Mouse (Mus musculus) neural tube, embryonic 11.5 days (tissue): ENCODE data around the gene Cend1. TPM values are rescaled to one million over a fixed set of nuclear protein-coding genes. Genes with fewer than 3 reads are reported as not detected.
A peak's percentile ranks its signal among the peaks of the same experiment; 100 is the strongest.

Source experiments
- ATAC-seq: fragments of 200-750 bp; cut with Nextera tagmentation; 2 replicates; pipeline ENCODE4 v1.8.0; 2017; ENCODE audit warnings: moderate number of reproducible peaks, mild to moderate bottlenecking, moderate TSS enrichment, moderate library complexity; ENCODE audit not compliant: insufficient read depth, low FRiP score, low TSS enrichment
- DNase-seq: peaks from one replicate; pipeline ENCODE4 v3.0.0-alpha.2; 2015; ENCODE audit warnings: low spot score
- H3K27ac ChIP-seq: fragments of 300-500 bp; sonication (generic); 2 replicates; pipeline ENCODE4 v1.5.1; 2014; ENCODE audit warnings: low read depth, mild to moderate bottlenecking, low read length
- H3K27me3 ChIP-seq: fragments of 300-500 bp; sonication (generic); 2 replicates; pipeline ENCODE4 v1.6.1; 2014; ENCODE audit warnings: mild to moderate bottlenecking, low read length, mixed read lengths; ENCODE audit not compliant: control insufficient read depth, insufficient read depth
- H3K36me3 ChIP-seq: fragments of 300-500 bp; sonication (generic); 2 replicates; pipeline ENCODE4 v1.6.1; 2014; ENCODE audit warnings: mild to moderate bottlenecking, low read length, moderate library complexity, mixed read lengths; ENCODE audit not compliant: control insufficient read depth, insufficient read depth
- H3K4me1 ChIP-seq: fragments of 300-500 bp; sonication (generic); 2 replicates; pipeline ENCODE4 v1.6.1; 2014; ENCODE audit warnings: low read length, mixed read lengths; ENCODE audit not compliant: control insufficient read depth, insufficient read depth
- H3K4me2 ChIP-seq: fragments of 300-500 bp; sonication (generic); 2 replicates; pipeline ENCODE4 v1.6.1; 2014; ENCODE audit warnings: low read depth, mild to moderate bottlenecking, moderate library complexity
- H3K4me3 ChIP-seq: fragments of 300-500 bp; sonication (generic); 2 replicates; pipeline ENCODE4 v1.5.1; 2014; ENCODE audit warnings: low read depth, low read length
- H3K9ac ChIP-seq: fragments of 300-500 bp; sonication (generic); 2 replicates; pipeline ENCODE4 v1.6.1; 2014; ENCODE audit warnings: mild to moderate bottlenecking, low read length
- H3K9me3 ChIP-seq: fragments of 300-500 bp; sonication (generic); 2 replicates; pipeline ENCODE4 v1.6.1; 2016; ENCODE audit warnings: low read length; ENCODE audit not compliant: control insufficient read depth
- WGBS: fragments of 180-500 bp; shearing (Covaris S2); extraction: QIAGEN DNeasy Blood & Tissue Kit; methylation state at CpG from one replicate; pipeline ENCODE4 v1.1.7; 2014; 5-methylcytosine and 5-hydroxymethylcytosine counted together
- polyA plus RNA-seq: library from polyadenylated mRNA; unstranded; fragments of >200 nt; fragmentation: Nextera tagmentation; extraction: Ambion mirVana; gene quantifications from 2 replicates; pipeline ENCODE4 v1.2.1, GENCODE M21; 2014

Cend1 gene
- polyA plus RNA-seq, 1 experiment from 2014 or later: 13.9 TPM

GRCm38 (mm10) chr7:141430585-141431240 is 1.4 kb upstream of the Cend1 start:
- 95% methylated on average over 9 of the region's 9 CpGs for WGBS
- H3K4me1 ChIP-seq: peaks cover 29% of the 10 kb centered on the region
- H3K4me2 ChIP-seq: no peak overlapping the region
- no peak for ATAC-seq
- no peaks in the 10 kb centered on the region for H3K9me3 ChIP-seq
- no peaks in the 10 kb centered on the region for H3K27me3 ChIP-seq
- no peak overlapping the region for H3K9ac ChIP-seq
- H3K4me3 ChIP-seq: no peak overlapping the region
- no peak overlapping the region for H3K27ac ChIP-seq
- peaks cover 9% of the 10 kb centered on the region for H3K36me3 ChIP-seq
- DNase-seq: no peak

GRCm38 (mm10) chr7:141429840-141430584 is 721 bp upstream of the Cend1 start:
- Histone ChIP-seq H3K9me3 (no peaks in the 10 kb centered on the region), H3K9ac (no peak overlapping the region), H3K27me3 (no peaks in the 10 kb centered on the region), H3K4me3 (no peak overlapping the region), H3K4me2 (peak overlapping the region; percentile 57; the same call in 1 of the 2 replicates), H3K4me1 (peaks cover 25% of the 10 kb centered on the region), H3K36me3 (peaks cover 9% of the 10 kb centered on the region), H3K27ac (no peak overlapping the region)
- DNase-seq (no peak), ATAC-seq (peak; percentile 31; the same call in 1 of the 2 replicates)
- 65% methylated on average over 9 of the region's 9 CpGs for WGBS

DNA sequence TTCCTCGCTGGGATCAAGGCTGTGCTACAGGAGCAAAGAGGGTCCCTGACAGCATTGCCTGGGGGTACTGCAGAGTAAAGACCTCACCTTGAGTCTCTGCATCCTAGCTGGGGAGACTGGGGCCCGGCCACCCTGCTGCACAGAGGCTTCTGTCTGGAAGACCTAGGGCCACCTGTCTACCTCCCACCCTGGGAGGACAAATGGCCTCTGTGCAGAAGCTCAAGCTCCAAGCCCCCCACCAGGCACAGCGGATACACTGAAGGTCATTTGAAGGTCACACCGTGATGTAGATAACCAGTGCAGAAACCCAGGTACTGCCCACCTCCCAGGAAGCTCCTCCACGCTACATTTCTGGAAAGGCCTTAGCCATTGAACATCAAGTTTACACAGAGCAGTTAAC is 590 bp downstream of the Cend1 start:
- WGBS: 60% methylated on average over 5 of the region's 5 CpGs
- H3K27ac ChIP-seq: no peak overlapping the region
- no peak for DNase-seq

GRCm38 (mm10) chr7:141426948-141427730 is 2.2 kb downstream of the Cend1 start:
- Histone ChIP-seq H3K9me3 (no peaks in the 10 kb centered on the region), H3K27ac (no peak overlapping the region), H3K27me3 (no peaks in the 10 kb centered on the region), H3K4me3 (no peak overlapping the region), H3K4me1 (peaks cover 10% of the 10 kb centered on the region; the same call in 1 of the 2 replicates), H3K9ac (no peak overlapping the region), H3K36me3 (peaks cover 6% of the 10 kb centered on the region), H3K4me2 (no peak overlapping the region)
- ATAC-seq (no peak), DNase-seq (no peak)
- WGBS: 81% methylated on average over 12 of the region's 12 CpGs

More for the DNA sequence above, 590 bp downstream of the Cend1 start:
- Histone ChIP-seq H3K4me2 (peak overlapping the region; percentile 57), H3K36me3 (peaks cover 9% of the 10 kb centered on the region), H3K27me3 (no peaks in the 10 kb centered on the region), H3K4me3 (peak overlapping the region; percentile 38), H3K4me1 (peaks cover 13% of the 10 kb centered on the region), H3K9me3 (no peaks in the 10 kb centered on the region), H3K9ac (peak overlapping the region; percentile 59)
- ATAC-seq: no peak

DNA sequence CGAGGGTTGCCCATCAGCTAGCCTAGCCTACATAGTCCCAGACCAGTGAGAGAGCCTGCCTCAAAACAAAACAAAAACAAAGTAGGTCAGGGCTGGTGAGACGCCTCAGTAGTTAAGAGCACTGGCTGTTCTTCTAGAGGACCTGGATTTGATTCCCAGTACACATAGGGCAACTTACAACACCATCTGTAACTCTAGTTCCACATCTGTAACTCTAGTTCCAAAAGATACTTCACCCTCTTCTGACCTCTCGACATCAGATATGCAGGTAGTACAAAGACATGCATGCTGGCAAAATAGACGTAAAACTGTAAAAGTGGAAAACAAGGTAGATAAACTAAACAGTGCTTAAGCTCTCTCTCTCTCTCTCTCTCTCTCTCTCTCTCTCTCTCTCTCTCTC is 5.5 kb downstream of the Cend1 start:
- DNase-seq: no peak
- H3K4me2 ChIP-seq: no peak overlapping the region
- H3K9me3 ChIP-seq: no peaks in the 10 kb centered on the region
- no peak overlapping the region for H3K4me3 ChIP-seq
- WGBS: 76% methylated on average over 4 of the region's 4 CpGs
- H3K27ac ChIP-seq: no peak overlapping the region
- H3K9ac ChIP-seq: no peak overlapping the region
- ATAC-seq: no peak
- H3K27me3 ChIP-seq: no peaks in the 10 kb centered on the region
- H3K36me3 ChIP-seq: no peaks in the 10 kb centered on the region
- peaks cover under 1% of the 10 kb centered on the region; the same call in 1 of the 2 replicates for H3K4me1 ChIP-seq

GRCm38 (mm10) chr7:141420030-141420702 is 9.1 kb downstream of the Cend1 start:
- Histone ChIP-seq H3K27ac (no peak overlapping the region), H3K27me3 (no peaks in the 10 kb centered on the region), H3K4me3 (no peak overlapping the region), H3K9ac (no peak overlapping the region), H3K4me2 (no peak overlapping the region), H3K9me3 (no peaks in the 10 kb centered on the region), H3K4me1 (no peaks in the 10 kb centered on the region), H3K36me3 (no peaks in the 10 kb centered on the region)
- DNase-seq (no peak), ATAC-seq (no peak)
- 87% methylated on average over 9 of the region's 9 CpGs for WGBS

- H3K9me3 ChIP-seq: no peaks in the 10 kb centered on the region
- 71% methylated on average over 7 of the region's 7 CpGs for WGBS
- no peak overlapping the region for H3K27ac ChIP-seq
- peaks cover 3% of the 10 kb centered on the region; the same call in 1 of the 2 replicates for H3K4me1 ChIP-seq
- no peaks in the 10 kb centered on the region for H3K27me3 ChIP-seq
- no peak overlapping the region for H3K9ac ChIP-seq
- no peak overlapping the region for H3K4me3 ChIP-seq
- no peak for ATAC-seq
- H3K36me3 ChIP-seq: no peaks in the 10 kb centered on the region
- DNase-seq: no peak
- no peak overlapping the region for H3K4me2 ChIP-seq
These were observed 10.3 kb downstream of the Cend1 start for GRCm38 (mm10) chr7:141418970-141419369.
